Mouse (Mus musculus) intestine, embryonic 14.5 days (tissue): ENCODE measurements at regions not wholly inside any gene's neighbourhood (a gene's known extent, or its start where the extent isn't known, plus 50 kb on each side); places are given as distances from the start of the nearest gene placed in this dataset.

Source experiments
- ATAC-seq: fragments of 200-750 bp; cut with Nextera tagmentation; replicated peaks from 2 replicates; pipeline ENCODE4 v1.8.0; 2017; ENCODE audit warnings: low read depth, moderate number of reproducible peaks, moderate TSS enrichment, moderate library complexity; ENCODE audit not compliant: low FRiP score, low TSS enrichment
- DNase-seq: peaks from one replicate; pipeline ENCODE4 v3.0.0-alpha.2; 2018; ENCODE audit warnings: low spot score
- H3K27ac ChIP-seq: fragments of 300-500 bp; sonication (generic); 2 replicates; pipeline ENCODE4 v1.5.1; 2014; ENCODE audit warnings: low read depth, mild to moderate bottlenecking, control low read depth
- H3K27me3 ChIP-seq: fragments of 300-500 bp; sonication (generic); replicated peaks from 2 replicates; pipeline ENCODE4 v1.6.1; 2014; ENCODE audit warnings: low read length, control low read depth; ENCODE audit not compliant: control insufficient read depth, insufficient read depth
- H3K36me3 ChIP-seq: fragments of 300-500 bp; sonication (generic); 2 replicates; pipeline ENCODE4 v1.6.1; 2014; ENCODE audit warnings: low read length, control low read depth; ENCODE audit not compliant: control insufficient read depth, insufficient read depth
- H3K4me1 ChIP-seq: fragments of 300-500 bp; sonication (generic); replicated peaks from 2 replicates; pipeline ENCODE4 v1.6.1; 2014; ENCODE audit warnings: low read length, control low read depth, mixed read lengths; ENCODE audit not compliant: control insufficient read depth, insufficient read depth
- H3K4me2 ChIP-seq: fragments of 300-500 bp; sonication (generic); 2 replicates; pipeline ENCODE4 v1.6.1; 2014; ENCODE audit warnings: low read length
- H3K4me3 ChIP-seq: fragments of 300-500 bp; sonication (generic); 2 replicates; pipeline ENCODE4 v1.5.1; 2014; ENCODE audit warnings: low read depth, low read length, control low read depth, mixed read lengths
- H3K9ac ChIP-seq: fragments of 300-500 bp; sonication (generic); 2 replicates; pipeline ENCODE4 v1.6.1; 2014; ENCODE audit warnings: mild to moderate bottlenecking, low read length
- H3K9me3 ChIP-seq: fragments of 300-500 bp; sonication (generic); 2 replicates; pipeline ENCODE4 v1.6.1; 2016; ENCODE audit warnings: low read length, control low read depth; ENCODE audit not compliant: control insufficient read depth
- WGBS: fragments of 180-500 bp; shearing (Covaris S2); extraction: QIAGEN DNeasy Blood & Tissue Kit; methylation state at CpG from one replicate; pipeline ENCODE4 v1.1.7; 2014; 5-methylcytosine and 5-hydroxymethylcytosine counted together

DNA sequence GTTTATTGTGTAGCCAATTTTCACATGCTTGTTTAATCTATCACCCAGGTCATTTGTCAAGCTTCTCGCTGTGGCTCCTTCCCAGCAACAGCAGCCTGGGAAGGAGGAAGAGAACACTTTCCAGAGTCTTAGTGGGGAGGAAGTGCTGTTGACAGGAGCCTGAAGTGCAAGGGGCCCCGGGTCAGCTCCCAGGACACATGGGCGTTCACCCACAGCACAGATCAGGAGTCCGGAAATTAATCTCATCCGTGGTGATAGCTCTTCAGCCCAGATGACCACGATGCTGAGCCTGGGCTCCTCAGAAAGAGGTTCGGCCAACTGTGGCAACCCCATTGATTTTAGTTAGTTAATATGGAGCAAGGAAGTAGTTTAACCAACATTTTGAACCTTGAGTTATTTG lies 105.3 kb upstream of the Gm3448 start:
- no peak for DNase-seq
- WGBS, result 41% methylated on average over 7 of the region's 7 CpGs

DNA sequence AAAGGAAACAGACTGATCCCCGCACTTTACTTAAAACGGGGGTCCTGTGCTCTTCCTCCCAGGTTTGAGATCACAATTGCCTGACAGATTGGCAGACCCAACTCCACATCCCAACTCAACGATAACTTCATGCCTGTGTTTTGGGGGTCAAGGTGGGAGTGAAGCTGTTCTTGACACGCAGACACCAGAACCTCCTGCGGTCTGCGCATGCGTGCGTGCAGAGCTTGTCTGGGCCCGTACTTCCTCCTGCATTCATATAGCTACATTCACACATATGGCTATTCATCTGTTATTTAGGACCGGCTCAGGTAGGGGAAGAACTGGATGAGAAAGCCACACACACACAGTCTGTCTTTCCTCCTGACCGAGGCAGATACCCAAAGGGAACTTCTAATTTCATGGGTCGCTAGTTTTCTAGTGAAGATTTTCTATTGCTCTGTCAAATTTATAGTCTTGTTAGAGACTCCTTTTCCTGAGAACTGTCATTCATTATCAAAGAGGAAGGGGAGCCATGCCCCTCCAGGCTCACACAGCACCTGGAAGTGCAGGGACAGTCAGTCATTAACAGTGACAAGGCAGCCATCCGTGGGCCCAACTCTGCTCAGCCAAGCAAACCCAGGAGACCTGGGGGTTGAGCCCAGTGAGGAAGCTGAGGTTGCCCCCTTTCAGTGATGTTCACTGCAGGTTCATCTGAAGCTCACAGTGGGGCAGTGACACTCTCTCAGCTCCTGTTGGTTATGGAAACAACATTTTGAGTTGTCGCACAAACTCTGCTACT lies 104.0 kb upstream of the Gm3448 start:
- Histone ChIP-seq H3K9ac (no peak overlapping the region), H3K4me2 (no peak overlapping the region), H3K4me1 (no peaks in the 10 kb centered on the region), H3K9me3 (no peaks in the 10 kb centered on the region), H3K4me3 (no peak overlapping the region), H3K36me3 (no peaks in the 10 kb centered on the region), H3K27ac (no peak overlapping the region), H3K27me3 (no peaks in the 10 kb centered on the region)
- no peak for DNase-seq
- ATAC-seq, result no peak
- WGBS, result 85% methylated on average over 14 of the region's 14 CpGs

More for the DNA sequence above, 105.3 kb upstream of the Gm3448 start:
- no peaks in the 10 kb centered on the region for H3K27me3 ChIP-seq
- H3K4me3 ChIP-seq, result no peak overlapping the region
- H3K36me3 ChIP-seq, result no peaks in the 10 kb centered on the region
- no peak overlapping the region for H3K9ac ChIP-seq
- no peak overlapping the region for H3K27ac ChIP-seq
- H3K9me3 ChIP-seq, result no peaks in the 10 kb centered on the region
- ATAC-seq, result no peak
- H3K4me2 ChIP-seq, result no peak overlapping the region
- H3K4me1 ChIP-seq, result no peaks in the 10 kb centered on the region

DNA sequence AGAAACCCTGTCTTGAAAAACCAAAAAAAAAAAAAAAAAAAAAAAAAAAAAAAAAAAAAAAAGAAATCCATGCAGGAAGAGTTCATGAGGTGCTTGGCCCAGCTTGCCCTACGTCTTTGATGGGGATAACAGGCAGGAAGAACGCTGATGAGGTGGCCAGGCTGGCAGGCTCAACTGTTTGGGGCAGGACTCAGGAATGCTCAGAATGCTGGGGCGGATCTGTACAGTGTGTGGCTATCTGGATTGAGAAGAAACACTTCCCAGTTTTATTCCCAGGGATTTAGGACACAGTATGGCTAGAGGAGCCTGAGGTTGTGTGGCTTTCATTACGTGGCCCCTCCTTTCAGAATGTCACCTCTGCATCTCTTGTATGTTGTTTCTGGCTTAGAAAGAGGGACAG lies 99.1 kb upstream of the Gm3448 start:
- H3K36me3 ChIP-seq, result no peaks in the 10 kb centered on the region
- ATAC-seq (no peak), DNase-seq (no peak)
- no peaks in the 10 kb centered on the region for H3K9me3 ChIP-seq
- H3K4me2 ChIP-seq, result no peak overlapping the region
- 60% methylated on average over 4 of the region's 4 CpGs for WGBS
- H3K4me3 ChIP-seq, result no peak overlapping the region
- H3K4me1 ChIP-seq, result no peaks in the 10 kb centered on the region
- H3K9ac ChIP-seq, result no peak overlapping the region
- no peak overlapping the region for H3K27ac ChIP-seq
- no peaks in the 10 kb centered on the region for H3K27me3 ChIP-seq
